Mouse (Mus musculus) layer of hippocampus, postnatal 14 days (tissue): Measurements from ENCODE around the gene Zbtb8b. TPM values are rescaled to one million over a fixed set of nuclear protein-coding genes. Genes with fewer than 3 reads are reported as not detected.
"Not testable (repeated sequence)": the region's sequence is repeated elsewhere in the genome, so short reads cannot be mapped to it uniquely, and the experiment has no call there.

Experiments
- DNase-seq, 2 experiments: peaks; one replicate each; pipeline ENCODE4 v3.0.0; 2021 to 2022; ENCODE audit warnings: low spot score in 2 of 2, mixed read lengths in 1 of 2
- long read RNA-seq, 2 experiments: library from polyadenylated mRNA; stranded (forward); transcript quantifications; one replicate each; pipeline ENCODE4 v2.0.0; 2021
- total RNA-seq, 2 experiments: library from RNA; stranded (reverse); gene quantifications; 2 replicates each; pipeline ENCODE4 v1.2.3; 2021

Zbtb8b gene
- 1 to 10 TPM; 4.0 to 5.0 TPM for total RNA-seq
- long read RNA-seq, experiment 1, transcript Zbtb8b-201 (4 exons, 3,288 nt) = major isoform, 5 of 7 reads
- long read RNA-seq, experiment 1, partial matches to known transcripts = 0 of 7 reads
- long read RNA-seq, experiment 1, other reads (novel, unspliced or antisense) = 2 of 7 reads
- long read RNA-seq, experiment 2, partial matches to known transcripts = 0 of 3 reads
- long read RNA-seq, experiment 2, other reads (novel, unspliced or antisense) = 0 of 3 reads

DNA sequence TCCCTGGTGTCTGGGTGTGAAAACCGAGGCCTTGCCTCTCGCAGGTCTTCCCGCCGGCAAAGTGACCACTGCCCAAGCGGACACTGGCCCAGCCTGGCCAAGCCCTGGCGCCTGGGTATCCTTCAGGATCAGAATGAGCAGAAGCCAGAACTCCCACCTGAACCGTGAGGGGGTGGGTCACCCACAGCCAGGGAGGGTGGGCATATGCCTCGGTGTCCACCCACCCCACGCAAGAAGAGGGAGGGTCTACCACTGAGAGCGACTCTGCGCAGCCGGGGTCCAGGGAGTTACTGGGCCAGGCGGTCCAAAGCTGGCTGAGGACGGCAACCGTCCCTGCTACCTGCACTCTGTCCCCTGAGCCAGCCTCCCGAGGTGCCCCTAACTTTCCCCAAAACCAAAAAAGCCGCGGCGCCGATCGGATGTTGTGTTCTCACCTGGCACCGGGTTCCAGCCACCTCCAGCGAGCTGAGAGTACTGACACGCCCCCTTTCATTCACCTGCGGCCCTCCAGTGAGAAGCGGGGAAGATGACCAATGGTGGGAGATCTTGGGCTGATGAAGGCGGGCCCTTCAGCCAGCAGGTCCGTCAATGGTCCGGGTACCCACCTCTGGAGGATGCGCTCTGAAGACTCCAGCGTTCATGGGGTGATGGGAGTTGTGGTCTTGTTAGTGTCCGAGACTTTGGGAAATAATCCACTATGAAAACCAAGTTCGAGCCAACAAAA lies at the start of gene Zbtb8b:
Zbtb8b (minus strand) TSS at position 514 of the 724 bp plus-strand sequence.
- peak; percentile 70 to 87 for DNase-seq

DNA sequence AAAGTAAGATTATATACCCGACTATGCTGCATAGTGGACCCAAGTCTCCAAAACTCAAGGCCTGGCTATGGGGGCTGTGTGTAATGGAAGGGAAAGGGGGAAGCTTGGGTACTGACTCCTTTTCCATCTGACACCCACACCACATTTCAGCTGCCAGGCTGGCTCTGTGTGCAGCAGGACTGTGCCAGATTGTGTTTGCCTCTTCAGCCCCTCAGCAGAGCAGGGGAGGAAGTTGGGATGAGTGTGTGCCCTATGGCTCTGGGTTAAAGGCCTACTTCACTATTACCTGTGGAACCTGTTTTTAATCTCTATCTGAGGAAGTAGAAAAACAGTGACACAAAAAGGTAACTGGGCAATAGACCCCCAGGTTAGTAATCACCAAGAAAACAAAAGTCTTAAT lies 40.4 kb upstream of the Zbtb8b start:
- DNase-seq = no peak

DNA sequence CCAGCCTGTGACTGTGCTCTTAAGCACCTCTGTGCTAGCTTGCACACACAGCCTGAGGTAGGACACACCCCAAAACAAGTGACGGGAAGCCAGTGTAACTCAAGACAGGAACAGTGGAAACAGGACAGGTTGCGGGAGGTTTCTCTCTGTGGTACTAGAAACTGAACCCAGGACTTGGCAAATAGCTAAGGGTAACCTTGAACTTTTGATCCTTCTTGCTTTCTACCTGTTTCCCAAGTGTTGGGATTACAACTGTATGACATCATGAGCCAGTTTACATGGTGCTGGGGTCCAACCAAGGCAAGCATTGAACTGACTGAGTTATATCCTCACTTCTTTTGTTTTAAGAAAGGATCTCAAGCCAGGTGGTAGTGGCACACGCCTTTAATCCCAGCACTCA lies 39.2 kb upstream of the Zbtb8b start:
- DNase-seq = no peak

DNA sequence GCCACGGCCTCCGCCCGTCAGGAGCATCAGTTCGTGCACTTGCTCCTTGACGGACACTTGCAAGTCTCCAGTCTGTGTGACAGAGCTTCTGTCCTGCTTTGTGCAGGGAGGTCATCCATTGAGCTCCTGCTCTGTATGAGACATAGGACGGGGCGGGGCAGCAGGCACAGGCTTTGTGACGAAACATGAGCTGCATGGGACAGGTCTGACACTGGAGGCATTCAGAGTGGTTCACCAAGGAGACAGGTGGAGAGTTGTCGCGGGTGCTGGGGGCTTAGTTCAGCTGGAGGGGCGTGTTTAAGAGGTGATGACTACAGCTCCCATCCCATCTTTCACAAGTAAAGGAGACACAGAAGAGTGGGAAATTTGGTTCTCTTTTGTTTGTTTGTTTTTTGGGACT lies 35.4 kb upstream of the Zbtb8b start:
- no peak for DNase-seq

DNA sequence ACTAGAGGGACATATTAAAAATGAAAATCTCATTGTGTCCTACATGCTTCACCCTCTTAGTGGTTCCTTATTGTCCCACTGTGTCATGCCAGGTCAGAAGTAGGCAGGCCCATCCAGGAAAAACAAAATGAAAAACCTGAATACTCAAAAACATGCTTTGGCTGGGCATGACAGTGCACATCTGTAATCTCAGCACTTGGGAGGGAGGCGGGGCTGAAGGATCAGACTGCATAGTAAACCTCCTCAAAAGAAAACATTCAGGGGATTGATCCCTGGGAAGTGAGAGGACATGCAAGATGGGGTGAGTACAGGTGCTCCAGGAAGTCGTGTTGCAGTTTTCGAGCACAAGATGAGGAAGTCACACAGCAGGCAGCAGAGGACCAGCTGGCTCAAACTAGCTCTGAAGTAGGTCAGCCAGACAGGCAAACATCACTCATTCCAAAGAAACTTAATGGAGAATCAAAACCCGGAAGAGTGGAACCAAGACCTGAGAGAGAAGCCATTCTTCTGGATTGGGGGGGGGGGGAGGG lies 23.7 kb upstream of the Zbtb8b start:
- DNase-seq = no peak

DNA sequence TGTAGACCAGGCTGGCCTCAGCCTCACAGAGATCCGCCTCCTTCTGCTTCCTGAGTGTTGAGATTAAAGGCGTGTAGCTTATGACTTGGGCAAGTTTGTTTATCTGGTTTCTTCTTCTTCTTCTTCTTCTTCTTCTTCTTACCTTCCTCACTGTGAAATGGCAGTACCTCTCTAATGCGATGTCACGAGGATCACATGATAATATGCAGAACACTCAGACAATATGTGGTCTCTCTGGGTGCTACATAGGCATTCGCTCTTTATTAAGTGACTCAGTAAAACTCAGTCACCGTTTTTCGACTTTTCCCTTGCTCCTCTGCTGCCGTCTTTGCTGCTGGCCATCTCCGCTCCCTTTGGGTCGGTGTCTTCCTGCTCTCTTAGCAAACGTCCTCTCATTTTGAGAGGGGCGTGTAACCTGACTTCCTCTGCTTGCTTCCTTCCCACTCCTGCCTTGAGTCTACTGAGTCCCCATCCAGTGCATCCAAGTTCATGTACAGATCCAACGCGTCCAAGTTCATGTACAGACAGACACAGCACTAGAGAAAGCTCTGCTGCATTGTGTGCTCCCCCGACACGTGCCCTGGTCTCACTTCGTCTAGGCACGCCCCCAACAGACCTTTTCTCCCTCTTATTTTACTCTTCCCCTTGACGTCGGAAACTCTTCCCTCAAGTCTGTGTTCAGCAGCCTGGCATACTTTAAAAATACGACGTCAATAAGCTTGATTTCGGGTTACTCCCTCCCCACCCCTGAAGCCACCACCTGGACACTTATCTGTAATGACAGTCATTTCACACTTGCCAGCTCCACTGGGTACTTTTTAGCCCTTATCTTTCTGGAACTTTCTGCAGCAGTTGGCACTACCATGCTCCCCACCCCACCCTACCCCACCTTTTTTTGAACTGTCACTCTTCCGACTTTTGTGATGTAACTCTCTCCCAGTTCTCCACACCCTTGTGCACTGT lies 22.7 kb upstream of the Zbtb8b start:
- no peak for DNase-seq

DNA sequence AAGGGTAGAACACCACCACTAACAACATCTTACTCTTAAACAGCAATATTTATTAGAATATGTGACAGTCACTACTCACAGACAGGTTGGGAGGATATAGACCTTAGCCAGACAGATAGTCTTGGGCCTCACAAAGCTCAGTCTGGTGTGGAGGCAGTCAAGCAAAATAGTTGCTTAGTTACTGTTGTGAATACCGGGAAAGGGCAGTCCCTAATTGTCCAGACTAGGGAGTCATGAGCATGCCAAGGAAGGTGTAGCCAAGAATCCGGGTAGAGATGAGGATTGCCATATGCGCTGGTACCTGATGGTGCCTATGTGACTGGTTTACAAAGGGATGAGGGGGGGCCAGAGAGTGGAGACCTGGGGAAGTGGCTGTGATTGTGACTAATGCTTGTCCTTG lies 21.5 kb upstream of the Zbtb8b start:
- no peak for DNase-seq

DNA sequence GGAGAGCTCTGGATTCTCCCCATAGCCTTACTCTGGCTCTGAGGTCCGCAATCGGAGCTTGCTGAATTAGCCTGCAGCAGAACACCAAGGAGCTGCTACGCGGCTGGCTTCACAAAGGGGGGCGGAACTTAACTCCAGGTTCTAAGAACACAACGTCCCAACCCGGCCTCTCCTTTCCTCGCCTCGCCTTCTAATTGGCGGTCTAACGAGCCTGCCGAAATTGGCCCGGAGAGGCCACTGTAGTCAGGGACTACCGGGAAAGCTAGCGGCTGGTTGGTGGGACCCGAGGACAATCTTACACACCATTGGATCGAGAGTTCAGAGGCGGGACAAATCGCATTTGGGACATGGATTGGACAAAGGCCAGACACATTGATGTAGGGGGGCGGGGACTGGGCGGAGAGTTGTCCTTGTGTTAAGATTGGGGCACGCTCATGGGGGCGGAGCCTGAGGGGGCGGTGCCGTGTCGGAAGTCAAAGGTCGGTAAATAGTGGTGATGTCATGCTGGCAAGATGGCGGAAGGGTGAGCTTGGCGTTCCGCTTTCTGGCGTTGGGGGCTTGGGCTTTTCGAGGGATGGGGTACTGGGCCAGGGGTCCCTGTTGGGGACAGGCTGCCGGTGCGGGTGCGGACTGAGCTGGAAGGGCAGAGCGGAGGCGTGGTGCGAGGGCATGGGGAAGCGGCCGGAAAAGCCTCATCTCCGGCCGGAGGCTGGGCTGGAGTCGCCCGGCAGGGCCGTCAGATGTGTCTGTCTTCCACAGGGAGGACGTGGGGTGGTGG lies 20.7 kb upstream of the Zbtb8b start, which contains the start of gene Bsdc1:
Bsdc1 (plus strand) TSS at position 399 of the 778 bp plus-strand sequence.
- peak; percentile 99 to 100 for DNase-seq

DNA sequence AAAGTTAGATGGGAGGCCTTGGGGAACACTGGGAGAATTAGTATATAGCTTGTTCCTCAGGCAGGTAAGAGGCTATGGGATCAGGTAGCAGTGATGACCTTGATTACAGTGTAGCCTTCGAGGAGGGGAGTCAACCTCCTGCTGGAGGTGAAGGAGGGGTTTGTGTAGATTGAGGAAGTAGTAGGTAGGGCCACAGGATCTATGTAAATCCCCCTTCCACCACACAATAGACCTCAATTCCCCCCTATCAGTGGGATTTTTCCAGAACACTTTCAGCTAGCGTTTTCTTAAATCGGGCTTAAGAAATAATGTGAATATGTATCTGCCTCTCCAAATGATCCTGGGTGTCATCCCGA lies 20.2 kb upstream of the Zbtb8b start:
- no peak for DNase-seq

DNA sequence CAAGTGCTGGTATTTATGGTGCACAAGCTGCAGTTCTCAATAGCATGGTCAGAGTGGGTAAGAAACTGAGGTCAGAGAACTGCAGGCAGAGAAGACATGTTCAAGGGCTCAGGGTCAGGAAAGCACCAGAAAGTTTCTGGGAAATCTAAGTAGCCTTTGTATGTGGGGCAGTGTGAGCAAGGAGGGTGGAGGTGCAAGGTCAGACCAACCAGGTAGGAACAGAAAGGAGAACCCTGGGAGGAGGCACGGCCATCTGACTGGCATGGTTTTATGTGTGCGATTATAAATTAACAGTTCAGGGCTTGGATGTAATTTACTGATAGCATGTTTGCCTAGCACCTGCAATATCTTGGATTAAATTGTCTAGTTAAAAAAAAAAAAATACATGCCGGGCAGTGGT lies 19.1 kb upstream of the Zbtb8b start:
- no peak for DNase-seq

DNA sequence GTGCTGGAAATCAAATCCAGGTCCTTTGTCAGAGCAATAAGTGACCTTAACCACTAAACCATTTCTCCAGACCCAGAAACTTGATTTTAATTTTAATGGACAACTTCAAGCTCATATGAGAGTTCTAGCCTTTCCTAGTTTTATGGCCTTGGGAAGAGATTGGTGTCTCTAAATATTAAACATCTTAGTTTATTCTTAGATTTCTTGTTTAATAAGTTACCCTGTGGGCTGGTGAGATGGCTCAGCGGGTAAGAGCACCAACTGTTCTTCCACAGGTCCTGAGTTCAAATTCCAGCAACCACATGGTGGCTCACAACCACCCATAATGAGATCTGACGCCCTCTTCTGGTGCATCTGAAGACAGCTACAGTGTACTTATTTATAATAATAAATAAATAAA lies 16.7 kb upstream of the Zbtb8b start:
- not testable (repeated sequence) for DNase-seq

DNA sequence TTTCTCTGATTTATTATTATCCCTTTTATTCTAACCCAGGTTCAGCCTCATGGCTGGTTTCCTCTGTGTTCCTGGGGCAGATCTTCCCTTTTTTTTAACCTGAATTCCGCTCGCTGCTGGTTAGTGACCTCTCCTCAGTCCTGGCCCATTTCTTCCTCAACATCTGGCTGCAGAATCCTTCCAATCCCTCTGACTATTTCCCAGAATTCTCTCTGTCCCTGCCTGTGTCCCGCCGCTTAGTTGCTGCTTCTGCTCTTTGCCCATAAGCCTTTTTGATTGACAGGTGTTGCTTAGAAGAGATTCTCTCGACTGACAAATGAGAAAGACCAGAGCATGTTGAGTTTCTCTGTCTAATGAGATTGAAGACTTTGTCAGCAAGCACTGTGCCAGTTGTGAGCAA lies 15.5 kb upstream of the Zbtb8b start:
- DNase-seq = no peak

DNA sequence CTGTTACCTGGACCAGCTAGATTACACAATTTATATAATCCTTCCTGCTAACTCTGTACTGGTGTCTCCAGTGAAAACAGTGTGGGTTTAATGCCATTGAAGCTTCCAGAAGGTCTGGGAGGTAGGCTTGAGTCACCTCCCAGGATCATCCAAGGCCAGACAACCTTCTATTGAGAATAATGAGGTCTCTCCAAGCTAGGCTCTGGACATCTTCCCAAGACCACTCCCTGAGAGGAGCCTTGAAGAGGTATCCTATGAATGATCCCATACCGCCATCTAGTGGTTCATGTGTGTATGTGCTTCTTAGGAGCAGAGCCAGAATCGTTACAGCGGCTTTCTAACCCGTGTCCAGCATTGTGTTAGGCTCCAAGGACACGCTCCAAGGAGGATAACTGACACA lies 14.6 kb upstream of the Zbtb8b start:
- peak; percentile 64 to 87 for DNase-seq

DNA sequence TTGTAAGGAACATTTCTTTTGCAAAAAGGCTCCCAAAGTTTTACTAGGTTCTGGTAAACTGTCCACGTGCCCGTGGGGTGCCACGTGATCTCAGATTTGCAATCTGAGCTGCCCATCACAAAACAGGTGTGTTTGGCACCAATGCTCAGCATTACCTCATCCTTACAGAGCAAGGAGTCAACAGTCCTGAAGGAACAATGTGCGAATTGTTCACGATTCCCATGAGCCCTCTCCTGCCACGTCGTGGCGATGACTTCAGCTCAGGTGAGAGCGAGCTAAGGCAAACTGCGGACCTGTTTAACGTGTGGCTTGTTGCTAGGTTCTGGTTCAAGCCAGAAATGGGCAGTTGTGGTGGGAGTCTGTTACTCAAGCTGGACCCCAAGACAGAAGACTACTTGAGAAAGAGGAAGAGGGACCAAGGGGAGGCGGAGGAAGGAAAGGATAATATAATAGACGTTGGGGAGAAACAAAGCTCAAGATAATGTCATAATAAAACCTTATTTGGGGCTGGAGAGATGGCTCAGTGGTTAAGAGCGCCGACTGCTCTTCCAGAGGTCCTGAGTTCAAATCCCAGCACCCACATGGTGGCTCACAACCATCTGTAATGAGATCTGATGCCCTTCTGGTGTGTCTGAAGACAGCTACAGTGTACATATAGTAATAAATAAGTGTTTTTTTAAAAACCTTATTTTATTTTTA lies 11.0 kb upstream of the Zbtb8b start:
- DNase-seq = no peak

DNA sequence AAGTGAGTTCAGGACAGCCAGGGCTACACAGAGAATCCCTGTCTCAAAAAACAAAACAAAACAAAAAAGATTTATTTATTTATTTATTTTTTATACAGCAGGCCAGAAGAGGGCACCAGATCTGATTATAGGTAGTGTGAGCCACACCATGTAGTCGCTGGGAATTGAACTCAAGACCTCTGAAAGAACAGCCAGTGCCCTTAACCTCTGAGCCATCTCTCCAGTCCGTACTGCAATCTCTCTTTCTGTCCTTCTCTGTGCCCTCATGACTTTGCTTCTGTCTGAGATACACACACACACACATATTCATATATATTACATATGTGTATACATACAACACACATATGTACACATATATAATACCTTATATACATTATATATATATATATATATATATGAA lies 10.2 kb upstream of the Zbtb8b start:
- no peak for DNase-seq

DNA sequence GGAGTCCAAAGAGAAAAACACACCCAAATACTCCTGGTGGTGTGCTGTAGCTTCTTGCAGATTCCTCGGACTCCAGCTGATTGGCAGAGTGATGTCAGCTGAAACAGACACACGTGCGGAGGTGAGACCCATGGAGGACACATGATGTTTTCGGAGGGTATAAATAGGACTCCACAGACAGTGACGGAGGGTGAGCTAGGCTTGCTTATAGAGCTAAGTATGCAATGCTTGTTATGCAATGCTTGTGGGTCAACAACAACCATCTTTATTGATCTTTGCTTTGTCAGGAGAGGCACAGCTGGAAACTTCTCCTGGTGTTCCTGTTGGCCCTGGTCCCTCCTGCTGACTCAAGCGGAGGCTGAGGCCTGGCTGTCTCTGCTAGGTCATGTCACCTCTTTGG lies 8.1 kb upstream of the Zbtb8b start:
- DNase-seq = no peak

DNA sequence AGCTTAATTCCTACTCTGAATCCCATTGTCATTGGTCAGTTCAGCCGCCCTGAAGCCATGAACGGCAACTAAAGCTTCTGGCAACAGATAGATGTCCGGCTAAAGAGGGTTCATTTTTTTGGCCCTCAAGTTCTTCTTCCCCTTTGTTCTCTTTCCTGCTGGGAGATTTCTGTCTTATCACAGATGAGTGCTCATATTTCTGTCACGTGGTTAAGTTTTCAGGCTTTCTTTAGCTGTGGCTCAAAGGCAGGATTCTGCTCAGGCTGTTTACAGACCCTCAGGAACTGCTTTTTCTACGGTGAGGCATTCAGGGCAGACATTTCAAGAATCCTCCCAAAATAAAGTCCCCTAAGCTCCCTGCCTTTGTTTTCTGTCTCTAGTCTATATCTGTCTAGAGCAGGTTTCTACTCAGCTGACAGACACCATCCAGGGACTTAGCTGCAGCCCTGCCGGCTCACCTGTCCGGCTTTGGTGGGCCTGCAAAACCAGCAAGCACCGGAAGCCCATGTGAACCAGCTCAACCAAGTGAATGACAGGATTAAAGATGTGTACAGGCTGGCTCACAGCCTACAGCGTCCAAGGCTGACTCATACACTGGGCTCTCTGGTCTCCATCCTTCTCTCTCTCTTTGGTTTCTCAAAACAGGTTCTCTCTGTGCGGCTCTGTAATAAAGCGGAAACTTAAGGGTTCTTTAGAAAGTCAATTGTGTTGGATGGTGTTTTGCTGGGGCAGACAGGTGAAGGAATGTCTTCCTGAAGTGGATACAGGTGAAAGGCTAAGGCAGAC lies 7.3 kb upstream of the Zbtb8b start:
- DNase-seq = no peak

DNA sequence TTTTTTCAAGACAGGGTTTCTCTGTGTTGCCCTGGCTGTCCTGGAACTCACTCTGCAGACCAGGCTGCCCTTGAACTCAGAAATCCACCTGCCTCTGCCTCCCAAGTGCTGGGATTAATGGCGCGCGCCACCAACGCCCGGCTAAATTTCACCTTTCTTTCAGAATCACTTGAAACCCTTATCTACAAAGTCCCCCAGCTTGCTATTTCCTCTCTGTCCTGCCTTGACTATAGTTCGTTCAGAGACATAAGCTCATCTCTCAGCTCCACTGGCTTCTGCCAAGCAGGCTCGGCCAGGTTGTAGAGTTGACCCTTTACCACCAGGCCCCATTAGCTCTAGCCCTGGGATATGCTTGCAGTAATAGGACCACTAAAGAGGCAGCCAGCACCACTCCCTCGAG lies 6.7 kb upstream of the Zbtb8b start:
- DNase-seq = no peak

DNA sequence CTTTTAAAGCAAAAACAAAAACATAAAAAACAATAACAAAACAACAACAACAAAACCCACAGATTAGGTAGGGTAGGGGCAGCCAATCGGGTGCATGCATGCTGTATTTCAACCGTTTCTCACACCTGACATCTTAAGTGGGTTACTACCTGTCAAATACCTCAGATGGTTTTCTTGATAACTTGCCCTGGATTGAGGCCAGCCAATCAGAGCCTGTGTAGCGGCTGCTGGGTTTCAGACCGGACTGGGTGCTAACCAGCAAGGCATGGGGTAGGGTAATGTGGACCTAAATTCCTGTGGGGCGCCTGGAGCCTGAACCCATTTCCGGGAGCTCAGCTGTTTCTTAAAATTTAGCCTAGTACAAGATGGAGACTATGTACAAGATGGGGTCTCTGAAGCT lies 492 bp upstream of the Zbtb8b start:
- DNase-seq = no peak
